Mouse (Mus musculus) cerebral cortex, adult 2 months (tissue): Measurements from ENCODE around the gene Icos.

Source experiments
- WGBS: fragments of 180-500 bp; shearing (Covaris S2); methylation state at CpG from one replicate; pipeline ENCODE4 v1.1.7; 2018; 5-methylcytosine and 5-hydroxymethylcytosine counted together

The Icos gene

DNA sequence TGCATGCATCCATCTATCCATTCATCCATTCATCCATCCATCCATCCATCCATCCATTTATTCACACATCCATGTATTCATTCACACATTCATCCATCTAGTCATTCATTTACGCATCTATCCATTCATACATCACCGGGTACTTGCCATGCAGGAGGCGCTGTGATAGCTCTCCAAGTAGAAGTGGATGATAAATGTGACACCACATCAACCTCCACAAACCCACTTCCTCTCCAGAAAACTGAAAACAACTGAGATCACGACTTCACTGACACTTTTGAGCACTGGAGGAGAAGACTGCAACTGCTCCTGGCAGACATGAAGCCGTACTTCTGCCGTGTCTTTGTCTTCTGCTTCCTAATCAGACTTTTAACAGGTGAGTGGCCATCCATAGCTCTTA is at the start of gene Icos:
Gene Icos (plus strand): TSS at position 287 of the 400 bp plus-strand sequence.
- 81% methylated on average over 6 of the region's 6 CpGs for WGBS

DNA sequence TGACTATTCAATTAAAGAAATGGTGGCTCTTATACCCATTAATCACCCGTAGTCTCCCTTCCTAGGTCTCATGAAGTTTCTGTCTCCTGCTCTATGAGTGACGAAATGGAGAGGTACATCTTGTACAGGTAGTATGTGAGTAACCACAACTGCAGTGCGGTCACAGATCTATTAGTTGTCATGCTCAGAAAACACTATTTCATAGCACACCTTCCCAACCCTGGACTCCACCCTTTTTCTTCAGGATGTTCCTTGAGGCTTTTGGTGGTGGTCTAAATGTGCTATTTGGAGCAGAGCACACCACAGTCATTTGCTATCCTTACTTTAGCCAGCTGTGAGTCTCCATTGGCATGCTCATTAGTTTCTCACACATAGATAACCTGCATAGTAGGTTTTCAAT is 48.7 kb upstream of the Icos start:
- 94% methylated on average over 3 of the region's 3 CpGs for WGBS

- 79% methylated on average over 7 of the region's 7 CpGs for WGBS
These were observed 47.3 kb upstream of the Icos start for GRCm38 (mm10) chr1:60930397-60930796.

- whole genome bisulfite sequencing: 27% methylated on average over 8 of the region's 8 CpGs
These were observed 41.7 kb upstream of the Icos start for GRCm38 (mm10) chr1:60935968-60936581.

DNA sequence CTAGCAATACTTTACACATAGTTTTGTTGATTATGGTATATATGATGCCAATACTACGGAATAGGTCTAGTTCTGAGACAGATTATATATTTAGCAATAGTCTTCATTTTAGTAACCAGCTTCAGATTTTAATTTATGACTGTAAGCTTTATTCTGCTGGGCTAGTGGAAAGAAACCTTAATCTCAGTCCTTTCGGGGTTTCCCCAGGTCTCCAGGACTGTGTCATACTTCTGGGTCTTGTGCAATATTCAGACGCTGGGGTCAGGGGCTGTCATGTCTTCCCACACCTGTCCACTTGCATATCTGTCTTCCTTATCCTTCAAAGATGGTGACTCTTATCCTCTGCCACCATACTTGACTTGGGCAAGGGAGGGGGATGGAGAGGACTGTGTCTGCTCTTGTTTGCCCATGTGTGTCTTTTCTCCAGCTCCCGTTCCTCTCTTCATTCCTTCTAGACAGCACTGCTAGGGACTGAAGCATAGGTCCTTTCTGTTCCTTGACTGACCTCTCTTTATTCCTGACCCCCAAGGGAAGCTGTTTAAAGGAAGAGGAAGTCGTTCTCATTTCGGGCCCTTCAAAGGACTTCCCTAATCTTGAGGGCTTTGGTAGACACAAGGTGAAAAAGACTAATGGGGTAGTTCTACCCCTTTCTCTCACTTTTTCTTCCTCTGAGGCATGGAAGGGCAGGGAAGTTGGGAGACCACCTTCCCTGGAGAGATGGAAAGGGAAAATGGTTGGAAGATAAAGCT is 40.6 kb upstream of the Icos start:
- WGBS: 89% methylated on average over 6 of the region's 6 CpGs

DNA sequence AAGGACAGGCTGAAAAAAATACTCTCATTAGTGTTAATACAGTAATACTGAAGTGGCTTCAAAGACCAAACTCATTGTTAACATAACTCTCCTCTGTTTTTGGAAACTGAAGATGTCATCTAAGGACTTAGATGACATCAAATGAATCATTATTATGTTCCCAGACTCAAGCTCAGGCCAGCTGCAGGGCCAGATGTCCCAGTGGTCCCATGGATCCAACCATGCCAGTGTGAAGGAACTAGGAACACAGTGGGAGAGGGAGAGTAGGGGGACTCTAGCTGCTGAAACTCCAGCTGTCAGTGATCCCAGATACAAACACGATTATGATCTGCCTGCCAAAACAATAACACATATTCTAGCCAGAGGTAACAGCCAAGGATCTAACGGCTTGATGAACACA is 39.5 kb upstream of the Icos start:
- 42% methylated on average over 2 of the region's 2 CpGs for WGBS

- 56% methylated on average over 5 of the region's 5 CpGs for WGBS
These were observed 38.8 kb upstream of the Icos start for GRCm38 (mm10) chr1:60938974-60939373.

GRCm38 (mm10) chr1:60940023-60940422 is 37.7 kb upstream of the Icos start:
- WGBS: 82% methylated on average over 3 of the region's 3 CpGs

DNA sequence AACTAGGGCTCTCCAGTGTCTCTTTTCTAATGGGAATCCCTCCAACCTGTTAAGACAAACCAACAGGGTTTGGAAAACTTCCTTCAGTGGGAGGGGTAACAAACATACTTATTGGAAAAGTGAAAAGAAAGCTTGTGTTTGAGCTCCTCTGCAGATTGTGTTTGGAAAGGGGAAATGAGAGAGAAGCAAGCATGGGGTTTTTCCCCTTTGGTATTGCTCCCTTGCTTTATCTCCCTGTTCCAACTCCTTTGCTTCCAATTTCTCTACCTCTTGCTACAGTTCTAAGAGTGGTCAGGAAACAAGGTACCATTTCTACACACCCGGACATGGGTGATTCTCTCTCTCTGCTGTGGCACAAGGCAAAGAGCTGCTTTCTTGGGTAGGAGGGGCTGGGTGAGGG is 37.1 kb upstream of the Icos start:
- WGBS: 87% methylated on average over 1 of the region's 1 CpGs

GRCm38 (mm10) chr1:60941056-60942048 is 36.4 kb upstream of the Icos start:
- 97% methylated on average over 5 of the region's 5 CpGs for WGBS

DNA sequence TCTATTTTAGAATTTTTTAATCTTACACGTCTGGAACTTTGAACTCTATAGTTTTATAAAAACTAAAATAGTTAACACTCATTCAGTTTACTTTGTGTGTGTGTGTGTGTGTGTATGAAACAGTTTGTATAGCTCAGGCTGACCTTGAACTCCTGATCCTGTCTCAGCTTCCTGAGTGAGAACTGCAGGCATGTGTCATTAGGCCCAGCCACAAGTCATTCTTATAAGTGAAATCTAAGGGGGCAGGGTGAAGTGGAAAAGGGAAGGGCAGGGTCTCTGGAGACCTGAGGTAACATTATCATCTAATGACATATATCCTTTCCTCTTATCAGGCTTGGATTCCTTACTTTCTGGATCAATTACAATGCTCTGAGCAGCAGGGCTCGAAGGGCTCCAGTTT is 34.8 kb upstream of the Icos start:
- 86% methylated on average over 2 of the region's 2 CpGs for WGBS

- 84% methylated on average over 8 of the region's 8 CpGs for WGBS
These were observed 31.9 kb upstream of the Icos start for GRCm38 (mm10) chr1:60945633-60946401.

DNA sequence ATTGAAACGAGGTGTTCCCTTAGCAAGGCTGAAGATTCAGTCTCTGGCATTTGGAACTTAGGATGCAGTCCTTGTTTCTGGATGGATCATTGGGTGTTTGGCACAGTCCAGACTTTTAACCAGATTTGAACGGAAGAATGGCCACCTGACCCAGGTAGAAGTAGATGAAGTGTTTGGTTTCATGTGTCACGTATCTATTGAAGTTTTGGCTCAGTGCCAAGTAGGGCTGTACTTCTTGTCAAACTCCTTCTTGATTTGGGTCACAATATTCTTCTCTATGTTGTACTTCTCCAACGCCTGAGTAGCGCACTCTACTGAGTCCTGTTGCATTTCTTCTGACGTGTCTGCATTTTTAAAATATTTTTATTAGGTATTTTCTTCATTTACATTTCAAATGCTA is 29.6 kb upstream of the Icos start:
- WGBS: 85% methylated on average over 6 of the region's 6 CpGs

DNA sequence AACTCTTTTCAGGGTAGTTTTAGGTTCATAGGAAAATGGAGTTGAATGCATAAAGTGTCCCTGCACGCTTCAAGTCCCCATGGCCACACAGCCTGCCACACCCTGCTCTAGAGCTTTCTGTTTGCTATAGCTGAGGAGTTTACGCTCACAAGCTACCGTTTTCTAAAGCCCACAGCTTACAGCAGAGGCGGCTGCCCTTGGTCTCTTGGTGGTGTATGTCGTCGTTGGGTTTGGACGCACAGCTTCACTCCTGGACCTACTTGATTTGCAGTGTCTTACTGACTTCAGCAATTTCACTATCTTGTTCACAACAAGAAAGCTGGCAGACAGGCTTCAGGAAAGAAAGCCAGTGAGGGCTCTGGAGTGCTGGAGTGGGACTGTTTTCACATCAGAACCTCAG is 24.8 kb upstream of the Icos start:
- WGBS: 55% methylated on average over 7 of the region's 7 CpGs

DNA sequence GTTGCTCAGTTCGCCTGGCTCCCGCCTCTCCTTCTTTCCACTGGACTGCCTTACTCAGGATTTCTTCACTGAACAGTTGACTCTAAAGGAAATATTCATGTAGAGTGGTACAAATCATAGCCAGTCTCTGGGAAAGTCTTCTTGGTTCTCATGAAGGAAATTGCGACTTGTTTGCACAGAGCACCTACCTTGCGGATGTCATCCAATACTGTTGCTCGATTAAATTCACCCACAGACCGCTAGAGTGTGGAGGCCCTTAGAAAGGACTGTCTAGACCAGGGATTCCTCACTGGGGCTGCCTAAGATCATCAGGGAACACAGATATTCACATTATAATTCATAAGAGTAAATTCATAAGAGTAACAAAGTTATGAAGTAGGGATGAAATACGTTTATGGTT is 24.0 kb upstream of the Icos start:
- WGBS: 92% methylated on average over 7 of the region's 7 CpGs

DNA sequence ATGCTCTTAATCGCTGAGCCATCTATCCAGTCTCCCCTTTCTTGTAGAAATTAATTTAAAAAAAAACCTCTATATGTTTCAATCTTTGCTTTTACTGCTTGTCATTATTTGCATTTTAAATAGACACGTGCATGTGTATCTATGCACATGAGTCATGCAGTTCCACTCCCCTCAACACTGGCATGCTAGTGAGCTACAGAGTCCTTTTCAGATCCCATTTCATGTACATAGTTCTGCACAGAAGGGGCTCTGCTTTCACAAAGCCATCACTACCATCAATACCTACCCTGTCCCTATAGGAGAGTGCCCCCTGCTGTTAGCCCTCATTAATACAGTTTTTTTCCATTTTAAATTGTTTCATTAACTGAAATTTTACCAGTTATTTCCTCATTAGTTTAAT is 23.0 kb upstream of the Icos start:
- WGBS: 34% methylated on average over 2 of the region's 2 CpGs

DNA sequence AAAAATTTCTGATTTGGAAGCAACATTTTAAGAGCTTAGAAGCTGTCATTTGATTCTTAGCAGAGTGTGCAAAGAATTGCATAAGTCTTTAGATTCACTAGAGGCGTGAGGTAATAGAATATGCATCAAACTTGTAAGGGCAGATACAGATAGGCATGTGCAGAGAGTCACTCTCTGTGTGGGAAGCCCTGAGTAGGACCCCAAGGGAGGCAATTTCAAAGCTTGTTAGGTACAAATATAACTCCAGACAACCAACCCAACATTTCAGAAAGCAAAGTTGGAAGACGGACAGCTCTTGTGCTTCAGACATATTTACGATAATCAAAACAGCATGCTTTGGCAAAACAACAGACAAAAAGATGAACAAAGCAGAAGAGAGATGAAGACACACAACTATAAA is 22.5 kb upstream of the Icos start:
- WGBS: 75% methylated on average over 3 of the region's 3 CpGs

GRCm38 (mm10) chr1:60956196-60956595 is 21.5 kb upstream of the Icos start:
- 85% methylated on average over 6 of the region's 6 CpGs for WGBS

DNA sequence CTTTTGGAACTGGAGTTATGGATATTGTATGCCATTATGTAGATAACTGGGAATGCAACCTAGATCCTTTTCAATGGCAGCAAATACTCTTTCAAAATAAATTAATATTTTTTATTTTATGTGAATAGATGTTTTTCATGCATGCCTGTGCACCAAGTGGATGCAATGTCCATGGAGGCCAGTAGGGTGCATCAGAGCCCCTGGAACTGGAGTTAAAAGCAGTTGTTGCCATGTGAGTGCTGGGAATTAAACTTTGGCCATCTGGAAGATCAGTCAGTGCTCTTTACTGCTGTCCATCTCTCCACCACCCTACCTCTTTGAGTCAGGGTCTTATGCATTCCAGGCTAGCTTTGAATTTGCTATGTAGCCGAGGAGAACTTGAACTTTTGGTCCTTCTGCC is 19.4 kb upstream of the Icos start:
- WGBS: 90% methylated on average over 1 of the region's 1 CpGs

DNA sequence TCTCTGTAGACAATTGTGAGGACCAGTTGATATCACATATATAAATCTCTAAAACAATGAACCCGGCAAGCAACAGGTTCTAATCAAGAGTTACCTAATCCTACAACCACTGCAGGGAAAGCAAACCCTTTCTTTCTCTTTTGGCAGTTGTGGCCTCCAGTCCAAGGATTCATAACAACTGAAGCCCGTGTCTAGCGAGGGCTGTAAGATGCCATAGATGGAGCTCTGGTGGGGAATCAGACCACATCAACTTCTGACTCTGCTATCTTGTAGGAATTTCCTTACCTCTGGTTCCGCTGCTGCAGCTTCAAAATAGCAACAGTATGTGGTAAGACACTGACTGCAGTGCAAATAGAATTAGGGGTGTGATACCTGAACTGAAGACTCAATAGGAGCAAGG is 18.5 kb upstream of the Icos start:
- 88% methylated on average over 4 of the region's 4 CpGs for WGBS

GRCm38 (mm10) chr1:60960451-60960850 is 17.3 kb upstream of the Icos start:
- WGBS: 46% methylated on average over 11 of the region's 11 CpGs

- 14% methylated on average over 4 of the region's 4 CpGs for WGBS
These were observed 16.6 kb upstream of the Icos start for GRCm38 (mm10) chr1:60961080-60961479.
